Mouse (Mus musculus): Measurements from ENCODE around the gene Rxfp2. TPM values are rescaled to one million over a fixed set of nuclear protein-coding genes. Genes with fewer than 3 reads are reported as not detected.

The Rxfp2 gene
- polyA plus RNA-seq, 1 experiment, result not detected

DNA sequence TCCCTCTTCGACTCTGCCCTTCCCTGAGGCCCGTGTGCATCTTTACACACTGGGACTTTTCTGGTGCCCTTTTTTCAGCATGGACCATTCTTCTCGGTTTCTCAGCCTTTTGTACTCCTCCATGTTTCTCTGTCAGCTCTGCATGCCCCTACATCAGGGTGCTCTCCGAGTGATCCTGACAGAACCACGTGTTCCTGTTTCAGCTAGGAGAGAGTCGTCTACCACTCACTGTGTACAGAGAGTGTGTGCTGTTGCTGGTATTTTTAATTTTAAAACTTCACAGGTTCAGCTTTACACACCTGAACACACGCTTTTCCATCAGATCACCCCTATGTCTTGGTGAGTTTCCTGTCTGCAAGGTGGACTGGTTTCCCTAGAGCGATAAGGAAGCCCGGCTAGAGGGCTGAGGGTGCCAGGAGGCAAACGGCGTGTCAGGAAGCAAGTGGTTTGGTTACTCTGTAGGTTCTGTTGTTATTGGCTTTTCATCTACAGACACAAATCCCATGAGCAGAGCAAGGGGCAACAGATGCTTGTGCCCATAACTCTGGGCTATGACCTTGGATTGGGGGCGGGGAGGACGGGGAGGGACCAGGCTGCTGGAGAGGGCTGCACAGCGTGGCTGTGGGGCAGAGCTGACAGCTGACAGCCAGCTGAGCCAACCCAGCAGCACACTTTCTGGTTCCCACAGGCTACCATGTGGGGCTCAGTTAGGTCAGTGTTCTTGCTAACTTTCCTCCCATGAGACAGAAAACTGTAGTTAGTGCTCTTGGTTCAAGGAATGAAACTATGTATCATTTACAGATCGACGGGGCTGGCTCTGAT is 97.0 kb downstream of the Rxfp2 start:
- no peaks in the 10 kb centered on the region for H3K27me3 ChIP-seq (ENCODE audit: control insufficient read depth, insufficient read depth, insufficient read length)
- no peak overlapping the region for H3ac ChIP-seq (ENCODE audit: control insufficient read depth, insufficient read length, low read depth)
- no peaks in the 10 kb centered on the region for H3K36me3 ChIP-seq (ENCODE audit: control insufficient read depth, insufficient read depth)
- H3K79me3 ChIP-seq (ENCODE audit: low read depth), result no peaks in the 10 kb centered on the region
- H3K79me2 ChIP-seq (ENCODE audit: control insufficient read depth, insufficient read depth), result no peaks in the 10 kb centered on the region
- H3K4me3 ChIP-seq (ENCODE audit: insufficient read depth, poor library complexity, severe bottlenecking), result no peak overlapping the region
- TF ChIP-seq MYOG (IDR thresholded peaks at IDR 0.05; ENCODE audit: control insufficient read depth, extremely low read depth, insufficient read length) (no peak), CTCF (IDR thresholded peaks at IDR 0.05; ENCODE audit: control insufficient read depth, insufficient read depth, insufficient read length) (no peak), MYOD1 (IDR thresholded peaks at IDR 0.05; ENCODE audit: control insufficient read depth, insufficient read length, low read depth) (no peak), CEBPB (IDR thresholded peaks at IDR 0.05; ENCODE audit: low read depth) (no peak), FOSL1 (IDR thresholded peaks at IDR 0.05; ENCODE audit: insufficient read depth, low read length, poor library complexity, severe bottlenecking) (no peak), USF1 (IDR thresholded peaks at IDR 0.05; ENCODE audit: low read depth) (no peak), MAX (IDR thresholded peaks at IDR 0.05) (no peak)

DNA sequence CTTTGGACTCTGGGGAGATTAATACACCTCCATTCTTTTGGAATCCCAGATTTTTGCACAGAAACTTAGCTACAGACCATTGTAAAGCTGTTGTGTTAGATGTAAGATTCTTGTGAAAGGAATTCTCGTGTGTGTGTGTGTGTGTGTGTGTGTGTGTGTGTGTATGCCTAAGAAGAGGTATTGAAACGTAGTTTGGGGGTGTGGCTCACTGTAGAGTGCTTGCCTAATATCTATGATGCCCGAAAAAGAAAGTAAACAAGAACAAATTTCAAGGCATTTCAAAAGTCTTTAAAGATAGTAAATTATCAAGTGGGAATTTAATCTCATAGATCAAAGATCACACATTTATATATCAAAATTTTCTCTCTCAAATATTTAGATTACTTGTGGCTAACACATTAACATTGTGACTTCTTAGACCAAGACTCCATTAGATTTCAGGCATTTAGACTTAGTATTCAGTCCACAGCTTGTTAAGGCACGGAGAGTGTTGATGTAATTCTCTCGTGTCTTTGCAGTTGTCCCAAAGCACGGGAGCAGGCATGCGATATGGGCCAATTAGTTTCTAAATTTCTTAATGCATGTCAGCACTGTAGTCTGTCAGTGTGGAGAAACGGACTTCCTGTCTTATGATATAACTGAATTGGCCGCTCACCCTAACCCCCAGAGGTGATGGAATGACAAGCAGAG is 97.9 kb downstream of the Rxfp2 start:
- no peaks in the 10 kb centered on the region for H3K79me2 ChIP-seq (ENCODE audit: control insufficient read depth, insufficient read depth)
- no peaks in the 10 kb centered on the region for H3K79me3 ChIP-seq (ENCODE audit: low read depth)
- no peaks in the 10 kb centered on the region for H3K36me3 ChIP-seq (ENCODE audit: control insufficient read depth, insufficient read depth)
- no peak overlapping the region for H3K4me3 ChIP-seq (ENCODE audit: insufficient read depth, poor library complexity, severe bottlenecking)
- no peak for TF ChIP-seq CEBPB (IDR thresholded peaks at IDR 0.05; ENCODE audit: low read depth)
- no peak for TF ChIP-seq FOSL1 (IDR thresholded peaks at IDR 0.05; ENCODE audit: insufficient read depth, low read length, poor library complexity, severe bottlenecking)
- TF ChIP-seq MYOD1 (IDR thresholded peaks at IDR 0.05; ENCODE audit: control insufficient read depth, insufficient read length, low read depth), result no peak
- TF ChIP-seq MAX (IDR thresholded peaks at IDR 0.05), result no peak
- no peak for TF ChIP-seq MYOG (IDR thresholded peaks at IDR 0.05; ENCODE audit: control insufficient read depth, extremely low read depth, insufficient read length)
- TF ChIP-seq CTCF (IDR thresholded peaks at IDR 0.05; ENCODE audit: control insufficient read depth, insufficient read depth, insufficient read length), result no peak
- TF ChIP-seq USF1 (IDR thresholded peaks at IDR 0.05; ENCODE audit: low read depth), result no peak
- H3K27me3 ChIP-seq (ENCODE audit: control insufficient read depth, insufficient read depth, insufficient read length), result no peaks in the 10 kb centered on the region
- H3ac ChIP-seq (ENCODE audit: control insufficient read depth, insufficient read length, low read depth), result no peak overlapping the region

DNA sequence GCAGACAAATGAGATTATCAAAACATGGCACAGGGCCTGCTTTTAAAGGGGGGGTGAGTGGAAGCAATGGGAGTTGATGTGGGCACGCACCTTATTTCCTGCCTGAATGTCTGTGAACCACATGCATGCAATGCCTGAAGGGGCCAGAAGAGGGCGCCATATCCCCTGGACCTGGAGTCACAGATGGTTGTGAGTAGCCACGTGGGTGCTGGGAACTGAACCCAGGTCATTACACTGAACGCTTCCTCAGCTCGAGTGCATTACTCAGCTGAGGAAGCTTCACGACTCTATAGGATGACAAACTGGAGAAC is 98.4 kb downstream of the Rxfp2 start:
- TF ChIP-seq CEBPB (IDR thresholded peaks at IDR 0.05; ENCODE audit: low read depth) (no peak), CTCF (IDR thresholded peaks at IDR 0.05; ENCODE audit: control insufficient read depth, insufficient read depth, insufficient read length) (no peak), USF1 (IDR thresholded peaks at IDR 0.05; ENCODE audit: low read depth) (no peak), MAX (IDR thresholded peaks at IDR 0.05) (no peak), FOSL1 (IDR thresholded peaks at IDR 0.05; ENCODE audit: insufficient read depth, low read length, poor library complexity, severe bottlenecking) (no peak), MYOD1 (IDR thresholded peaks at IDR 0.05; ENCODE audit: control insufficient read depth, insufficient read length, low read depth) (no peak), MYOG (IDR thresholded peaks at IDR 0.05; ENCODE audit: control insufficient read depth, extremely low read depth, insufficient read length) (no peak)
- no peaks in the 10 kb centered on the region for H3K36me3 ChIP-seq (ENCODE audit: control insufficient read depth, insufficient read depth)
- no peaks in the 10 kb centered on the region for H3K79me3 ChIP-seq (ENCODE audit: low read depth)
- H3ac ChIP-seq (ENCODE audit: control insufficient read depth, insufficient read length, low read depth), result no peak overlapping the region
- H3K4me3 ChIP-seq (ENCODE audit: insufficient read depth, poor library complexity, severe bottlenecking), result no peak overlapping the region
- H3K27me3 ChIP-seq (ENCODE audit: control insufficient read depth, insufficient read depth, insufficient read length), result no peaks in the 10 kb centered on the region
- no peaks in the 10 kb centered on the region for H3K79me2 ChIP-seq (ENCODE audit: control insufficient read depth, insufficient read depth)

DNA sequence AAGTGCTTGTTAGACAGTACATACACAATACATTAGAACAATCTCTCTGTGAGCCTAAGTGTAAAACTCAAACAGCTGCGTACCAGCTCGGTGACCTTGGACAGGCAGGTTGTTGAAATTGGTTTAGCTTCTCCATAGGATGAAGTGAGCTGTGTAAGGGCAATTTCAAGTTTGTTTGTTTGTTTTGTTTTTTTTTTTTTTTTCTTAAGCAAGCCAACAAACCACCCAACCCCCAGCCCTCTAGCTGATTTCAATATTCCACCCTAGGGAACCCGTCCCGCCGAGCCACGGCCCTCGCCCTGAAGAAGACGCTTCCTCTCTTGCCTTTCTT is 99.6 kb downstream of the Rxfp2 start:
- no peaks in the 10 kb centered on the region for H3K79me3 ChIP-seq (ENCODE audit: low read depth)
- H3K79me2 ChIP-seq (ENCODE audit: control insufficient read depth, insufficient read depth), result no peaks in the 10 kb centered on the region
- no peak overlapping the region for H3ac ChIP-seq (ENCODE audit: control insufficient read depth, insufficient read length, low read depth)
- no peaks in the 10 kb centered on the region for H3K36me3 ChIP-seq (ENCODE audit: control insufficient read depth, insufficient read depth)
- H3K27me3 ChIP-seq (ENCODE audit: control insufficient read depth, insufficient read depth, insufficient read length), result no peaks in the 10 kb centered on the region
- H3K4me3 ChIP-seq (ENCODE audit: insufficient read depth, poor library complexity, severe bottlenecking), result no peak overlapping the region
- TF ChIP-seq MYOG (IDR thresholded peaks at IDR 0.05; ENCODE audit: control insufficient read depth, extremely low read depth, insufficient read length) (no peak), USF1 (IDR thresholded peaks at IDR 0.05; ENCODE audit: low read depth) (no peak), MAX (IDR thresholded peaks at IDR 0.05) (no peak), CTCF (IDR thresholded peaks at IDR 0.05; ENCODE audit: control insufficient read depth, insufficient read depth, insufficient read length) (no peak), MYOD1 (IDR thresholded peaks at IDR 0.05; ENCODE audit: control insufficient read depth, insufficient read length, low read depth) (no peak), CEBPB (IDR thresholded peaks at IDR 0.05; ENCODE audit: low read depth) (no peak), FOSL1 (IDR thresholded peaks at IDR 0.05; ENCODE audit: insufficient read depth, low read length, poor library complexity, severe bottlenecking) (no peak)

- Histone ChIP-seq H3K79me3 (ENCODE audit: low read depth) (no peaks in the 10 kb centered on the region), H3ac (ENCODE audit: control insufficient read depth, insufficient read length, low read depth) (no peak within 1 kb of the TSS), H3K36me3 (ENCODE audit: control insufficient read depth, insufficient read depth) (no peaks in the 10 kb centered on the region), H3K27me3 (ENCODE audit: control insufficient read depth, insufficient read depth, insufficient read length) (no peaks in the 10 kb centered on the region), H3K4me3 (ENCODE audit: insufficient read depth, poor library complexity, severe bottlenecking) (no peak within 1 kb of the TSS), H3K79me2 (ENCODE audit: control insufficient read depth, insufficient read depth) (no peaks in the 10 kb centered on the region)
- TF ChIP-seq CEBPB (IDR thresholded peaks at IDR 0.05; ENCODE audit: low read depth) (no peak), CTCF (IDR thresholded peaks at IDR 0.05; ENCODE audit: control insufficient read depth, insufficient read depth, insufficient read length) (no peak), MAX (IDR thresholded peaks at IDR 0.05) (no peak), MYOD1 (IDR thresholded peaks at IDR 0.05; ENCODE audit: control insufficient read depth, insufficient read length, low read depth) (no peak), FOSL1 (IDR thresholded peaks at IDR 0.05; ENCODE audit: insufficient read depth, low read length, poor library complexity, severe bottlenecking) (no peak), USF1 (IDR thresholded peaks at IDR 0.05; ENCODE audit: low read depth) (no peak), MYOG (IDR thresholded peaks at IDR 0.05; ENCODE audit: control insufficient read depth, extremely low read depth, insufficient read length) (no peak)
These were observed 100.2 kb downstream of the Rxfp2 start, which contains the start of gene Fry for GRCm38 (mm10) chr5:150118455-150119241. TSS of gene Fry (plus strand) at chr5:150118645.

Data from C2C12 (cell line).